Mouse (Mus musculus) brain, embryonic 14.5 days (tissue): ENCODE data around the gene Gm21310. TPM values are rescaled to one million over a fixed set of nuclear protein-coding genes. Genes with fewer than 3 reads are reported as not detected.
"Not testable (repeated sequence)": the region's sequence is repeated elsewhere in the genome, so short reads cannot be mapped to it uniquely, and the experiment has no call there.

Source experiments
- DNase-seq: peaks from one replicate; pipeline ENCODE4 v3.0.0-alpha.2; 2011; ENCODE audit warnings: low read depth
- polyA plus RNA-seq: library from polyadenylated mRNA; depleted of rRNA; stranded (reverse); fragments of >200 nt; gene quantifications from 2 replicates; pipeline ENCODE4 v1.2.3, GENCODE M21; 2012; rRNA removed

Gene Gm21310
- not detected in 2 replicates for polyA plus RNA-seq

DNA sequence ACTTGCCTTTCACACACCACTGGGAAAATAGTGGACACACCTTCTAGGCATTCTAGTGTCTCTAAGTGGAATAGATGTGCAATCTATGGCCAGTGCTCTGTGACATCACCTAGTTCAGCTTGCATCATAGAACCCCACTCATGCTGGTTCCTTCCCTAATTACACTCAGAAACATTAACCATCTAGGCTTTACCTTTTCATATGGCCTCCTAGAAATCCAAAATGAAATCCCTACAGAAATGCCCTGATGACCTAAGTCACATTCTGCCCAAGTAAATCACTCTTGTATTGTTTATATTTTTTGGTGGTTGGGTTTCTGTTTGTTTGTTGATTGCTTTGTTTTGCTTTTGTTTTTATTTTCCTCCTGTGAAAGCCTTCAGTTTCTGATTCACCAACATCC, at the start of gene Gm21310:
TSS of gene Gm21310 (minus strand) at position 101 of the 400 bp plus-strand sequence.
- DNase-seq, result not testable (repeated sequence)

Other genes starting within 250 kb of the Gm21310 start
- not detected in 2 replicates for gene Gm20834, start 177.4 kb upstream of the Gm21310 start, polyA plus RNA-seq